Mouse (Mus musculus) layer of hippocampus, adult 2 months (tissue): ENCODE results near the gene Fkbp1a. TPM values are rescaled to one million over a fixed set of nuclear protein-coding genes. Genes with fewer than 3 reads are reported as not detected.

Experiments
- DNase-seq, 2 experiments: peaks; one replicate each; pipeline ENCODE4 v3.0.0; 2022; ENCODE audit warnings: low spot score in 2 of 2
- H3K27ac ChIP-seq: fragments of 200-600 bp; 2 replicates; pipeline ENCODE4 v1.8.1; 2022
- H3K4me3 ChIP-seq: fragments of 200-600 bp; 2 replicates; pipeline ENCODE4 v1.8.1; 2022; ENCODE audit warnings: mild to moderate bottlenecking
- CTCF ChIP-seq: fragments of 200-600 bp; conservative IDR thresholded peaks from 2 replicates; pipeline ENCODE4 v1.8.1; 2022; ENCODE audit warnings: antibody characterized with exemption, mild to moderate bottlenecking, moderate library complexity
- total RNA-seq, 2 experiments: library from RNA; stranded (reverse); gene quantifications; 2 replicates each; pipeline ENCODE4 v1.2.3; 2021

Gene Fkbp1a
- total RNA-seq, 2 experiments from 2014 or later = 892 to 923 TPM

DNA sequence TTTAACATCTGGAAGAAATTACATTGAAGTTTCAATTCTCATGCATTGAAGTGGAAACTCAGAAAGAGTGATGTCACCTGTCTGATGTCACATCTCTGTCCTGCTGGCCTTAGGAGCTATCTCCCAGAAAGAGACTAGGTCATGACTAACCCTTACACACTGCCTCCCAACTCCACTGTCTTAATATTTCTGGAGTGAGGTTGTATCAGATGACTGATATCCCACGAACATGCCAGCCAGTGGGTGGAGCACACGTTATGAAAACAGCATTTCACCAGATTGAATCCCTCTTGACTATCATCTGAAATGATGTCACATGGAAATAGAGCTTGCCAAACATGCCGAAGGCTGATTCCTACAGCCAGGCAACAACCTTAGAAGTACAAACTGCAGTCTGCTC, 22.7 kb downstream of the Fkbp1a start:
- peak in 1 of 2 experiments; percentile 53 for DNase-seq
- peak overlapping the region; percentile 64; the same call in 1 of the 2 replicates for H3K27ac ChIP-seq
- TF ChIP-seq CTCF = no peak
- H3K4me3 ChIP-seq = no peak overlapping the region

- no peak overlapping the region for H3K27ac ChIP-seq
- H3K4me3 ChIP-seq = no peak overlapping the region
- DNase-seq = no peak
- no peak for TF ChIP-seq CTCF
These were observed 24.6 kb downstream of the Fkbp1a start for GRCm38 (mm10) chr2:151566856-151567255.

DNA sequence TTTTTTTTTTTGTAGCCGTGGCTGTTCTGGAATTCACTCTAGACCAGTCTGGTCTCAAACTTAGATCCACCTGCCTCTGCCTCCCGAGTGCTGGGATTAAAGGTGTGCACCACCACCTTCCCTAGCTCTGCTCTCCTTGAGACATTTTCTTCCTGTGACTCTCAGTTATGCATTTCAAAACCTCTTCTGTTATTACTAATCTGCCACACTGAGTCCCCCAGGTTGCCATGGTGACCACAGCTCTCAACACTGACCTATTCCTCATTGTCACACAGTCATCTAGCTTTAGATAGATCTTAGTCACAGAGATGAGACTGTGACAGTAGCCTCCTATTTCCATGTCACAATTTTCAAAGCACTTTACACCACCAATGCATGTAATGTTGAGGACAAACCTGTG, 27.2 kb downstream of the Fkbp1a start:
- DNase-seq = no peak
- no peak for TF ChIP-seq CTCF
- H3K4me3 ChIP-seq = no peak overlapping the region
- no peak overlapping the region for H3K27ac ChIP-seq

DNA sequence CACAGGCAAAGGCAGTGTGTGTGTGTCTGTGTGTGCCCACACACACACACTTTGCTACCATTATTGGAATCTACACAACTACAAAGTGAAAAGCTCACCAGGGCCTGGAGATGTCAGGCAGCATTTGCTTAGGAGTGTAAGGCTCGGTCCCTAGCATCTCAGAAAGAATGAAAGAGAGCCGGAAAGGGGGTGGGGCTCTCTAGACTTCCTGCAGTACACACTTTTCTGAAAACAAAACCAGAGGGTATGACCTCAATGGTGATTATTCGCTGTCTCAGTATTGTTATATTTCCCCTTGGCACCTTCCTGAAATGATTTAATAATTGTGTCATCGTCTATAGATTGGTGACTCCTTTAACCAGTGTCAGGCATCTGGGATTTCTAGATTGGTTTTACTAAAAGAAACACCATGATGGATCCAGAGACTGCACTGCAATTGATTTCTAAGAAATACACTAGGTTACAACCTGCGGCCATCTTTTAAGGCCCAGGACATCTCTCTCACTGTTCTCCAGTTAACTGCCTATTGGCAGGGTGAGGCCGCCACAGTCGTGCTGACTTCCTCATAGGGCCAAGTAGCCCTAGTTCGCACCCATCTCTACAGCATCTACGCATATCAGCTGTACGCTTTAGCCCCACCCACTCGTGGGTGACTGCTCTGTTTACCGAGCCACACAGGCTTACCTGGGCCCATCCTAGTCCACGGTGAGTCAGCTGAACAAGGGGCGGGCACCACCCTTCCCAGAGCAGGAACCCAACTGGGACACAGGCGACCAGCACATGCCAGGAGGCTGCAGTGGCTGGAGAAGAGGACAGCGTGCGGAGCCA, 29.8 kb downstream of the Fkbp1a start, which contains the start of gene Sdcbp2:
Gene Sdcbp2, plus strand, starts transcription at position 750 of the 828 bp plus-strand sequence.
- no peak for DNase-seq
- Histone ChIP-seq H3K4me3 (no peak within 1 kb of the TSS), H3K27ac (peak within 1 kb of the TSS; percentile 99)
- no peak for TF ChIP-seq CTCF

- H3K27ac ChIP-seq = peak overlapping the region; percentile 99
- no peak for TF ChIP-seq CTCF
- DNase-seq = no peak
- no peak overlapping the region for H3K4me3 ChIP-seq
These were observed 31.4 kb downstream of the Fkbp1a start for GRCm38 (mm10) chr2:151573667-151574066.

DNA sequence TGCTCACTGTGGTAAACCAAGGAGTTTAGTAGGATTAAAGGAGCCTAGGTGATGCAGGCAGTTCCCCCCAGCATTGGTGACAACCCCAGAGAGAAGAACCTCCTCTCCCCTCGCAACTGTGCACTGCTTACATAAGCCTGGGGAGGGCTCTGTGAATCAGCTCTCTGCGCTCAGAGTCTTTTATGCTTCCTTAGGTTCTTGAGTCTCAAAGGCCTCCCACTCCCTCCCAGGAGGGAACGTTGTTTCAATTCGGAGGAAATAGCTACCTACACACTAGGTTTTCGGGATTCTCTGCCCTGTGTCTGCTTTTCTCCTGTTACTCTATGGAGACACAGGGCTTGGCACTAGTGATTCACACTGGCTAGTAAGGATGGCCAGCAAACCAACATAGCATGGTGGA, 32.3 kb downstream of the Fkbp1a start:
- no peak for TF ChIP-seq CTCF
- H3K4me3 ChIP-seq = no peak overlapping the region
- DNase-seq = peak in 1 of 2 experiments; percentile 72
- peak overlapping the region; percentile 99 for H3K27ac ChIP-seq

GRCm38 (mm10) chr2:151575119-151575698, 32.9 kb downstream of the Fkbp1a start:
- no peak for DNase-seq
- Histone ChIP-seq H3K27ac (peak overlapping the region; percentile 99), H3K4me3 (peak overlapping the region; percentile 60)
- TF ChIP-seq CTCF = peak; percentile 78

- peak overlapping the region; percentile 99 for H3K27ac ChIP-seq
- TF ChIP-seq CTCF = no peak
- peak; percentile 88 to 95 for DNase-seq
- H3K4me3 ChIP-seq = peak overlapping the region; percentile 60
These were observed 33.6 kb downstream of the Fkbp1a start for GRCm38 (mm10) chr2:151575699-151576389.

- no peak for TF ChIP-seq CTCF
- no peak for DNase-seq
- no peak overlapping the region for H3K4me3 ChIP-seq
- H3K27ac ChIP-seq = no peak overlapping the region
These were observed 36.9 kb downstream of the Fkbp1a start for GRCm38 (mm10) chr2:151579183-151579582.

DNA sequence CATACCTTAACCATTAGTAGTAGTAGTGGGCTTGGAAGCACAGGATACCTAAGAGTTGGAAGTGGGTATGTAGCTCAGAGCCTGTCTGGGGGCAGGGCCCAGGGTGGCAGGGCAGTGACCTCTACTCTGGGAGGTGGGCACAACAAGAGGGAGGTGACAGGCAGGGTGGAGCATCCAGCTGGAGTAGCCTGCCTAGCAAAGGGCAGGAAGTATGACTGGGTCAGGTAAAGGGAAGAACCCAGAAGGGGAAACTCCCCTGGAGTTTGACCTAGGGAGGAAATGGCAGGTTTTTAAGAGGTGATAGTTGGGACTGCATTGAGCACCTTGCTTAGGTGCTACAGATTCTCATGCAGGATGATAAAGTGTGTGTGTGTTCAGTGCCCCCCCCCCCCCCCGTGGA, 38.7 kb downstream of the Fkbp1a start:
- Histone ChIP-seq H3K27ac (no peak overlapping the region), H3K4me3 (no peak overlapping the region)
- DNase-seq = no peak
- no peak for TF ChIP-seq CTCF

GRCm38 (mm10) chr2:151585934-151586333, 43.7 kb downstream of the Fkbp1a start:
- Histone ChIP-seq H3K4me3 (no peak overlapping the region), H3K27ac (no peak overlapping the region)
- TF ChIP-seq CTCF = peak; percentile 65
- DNase-seq = no peak

DNA sequence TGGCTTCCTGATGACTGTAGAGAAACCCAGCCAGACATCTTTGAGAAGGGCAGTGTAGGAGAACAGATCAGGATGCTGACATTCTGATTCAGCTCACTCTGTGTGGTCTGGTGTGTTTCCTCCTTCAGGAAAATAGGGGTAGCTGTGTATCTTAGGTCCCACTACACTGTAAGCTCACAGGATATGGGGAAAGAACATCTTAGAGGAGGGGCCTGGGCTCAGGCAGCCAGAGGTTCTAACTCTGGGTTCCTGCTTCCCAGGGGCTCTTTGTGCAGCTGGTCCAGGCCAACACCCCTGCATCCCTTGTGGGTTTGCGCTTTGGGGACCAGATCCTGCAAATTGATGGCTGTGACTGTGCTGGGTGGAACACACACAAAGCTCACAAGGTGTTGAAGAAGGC, 44.5 kb downstream of the Fkbp1a start:
- no peak for TF ChIP-seq CTCF
- Histone ChIP-seq H3K4me3 (no peak overlapping the region), H3K27ac (no peak overlapping the region)
- DNase-seq = no peak

- peak in 1 of 2 experiments; percentile 38 for DNase-seq
- H3K27ac ChIP-seq = peak overlapping the region; percentile 32; the same call in 1 of the 2 replicates
- no peak for TF ChIP-seq CTCF
- no peak overlapping the region for H3K4me3 ChIP-seq
These were observed 45.0 kb downstream of the Fkbp1a start for GRCm38 (mm10) chr2:151587306-151587705.
